Mouse (Mus musculus) midbrain, embryonic 14.5 days (tissue): Measurements from ENCODE around the gene Slc38a7. TPM values are rescaled to one million over a fixed set of nuclear protein-coding genes. Genes with fewer than 3 reads are reported as not detected.

Source experiments
- ATAC-seq: fragments of 200-750 bp; cut with Nextera tagmentation; 2 replicates; pipeline ENCODE4 v1.8.0; 2017; ENCODE audit warnings: moderate number of reproducible peaks, moderate library complexity; ENCODE audit not compliant: low FRiP score, low TSS enrichment
- DNase-seq: peaks from one replicate; pipeline ENCODE4 v3.0.0-alpha.2; 2015
- H3K27ac ChIP-seq: fragments of 300-500 bp; sonication (generic); replicated peaks from 2 replicates; pipeline ENCODE4 v1.5.1; 2014; ENCODE audit warnings: mild to moderate bottlenecking, low read depth, low read length, moderate library complexity
- H3K27me3 ChIP-seq: fragments of 300-500 bp; sonication (generic); 2 replicates; pipeline ENCODE4 v1.6.1; 2014; ENCODE audit warnings: low read length, control low read depth, mixed read lengths; ENCODE audit not compliant: control insufficient read depth, insufficient read depth
- H3K36me3 ChIP-seq: fragments of 300-500 bp; sonication (generic); 2 replicates; pipeline ENCODE4 v1.6.1; 2014; ENCODE audit warnings: low read length, control low read depth; ENCODE audit not compliant: control insufficient read depth, insufficient read depth
- H3K4me1 ChIP-seq: fragments of 300-500 bp; sonication (generic); 2 replicates; pipeline ENCODE4 v1.6.1; 2014; ENCODE audit warnings: mild to moderate bottlenecking, antibody characterized with exemption, low read length, control low read depth; ENCODE audit not compliant: control insufficient read depth, insufficient read depth
- H3K4me2 ChIP-seq: fragments of 300-500 bp; sonication (generic); 2 replicates; pipeline ENCODE4 v1.6.1; 2014; ENCODE audit warnings: mild to moderate bottlenecking, low read length, moderate library complexity
- H3K4me3 ChIP-seq: fragments of 300-500 bp; sonication (generic); replicated peaks from 2 replicates; pipeline ENCODE4 v1.5.1; 2014; ENCODE audit warnings: low read depth, low read length
- H3K9ac ChIP-seq: fragments of 300-500 bp; sonication (generic); replicated peaks from 2 replicates; pipeline ENCODE4 v1.6.1; 2014; ENCODE audit warnings: mild to moderate bottlenecking, low read length, moderate library complexity
- H3K9me3 ChIP-seq: fragments of 300-500 bp; sonication (generic); 2 replicates; pipeline ENCODE4 v1.6.1; 2016; ENCODE audit warnings: low read length, control low read depth, mixed read lengths; ENCODE audit not compliant: control insufficient read depth
- WGBS: fragments of 180-500 bp; shearing (Covaris S2); extraction: QIAGEN DNeasy Blood & Tissue Kit; methylation state at CpG from one replicate; pipeline ENCODE4 v1.1.7; 2014; 5-methylcytosine and 5-hydroxymethylcytosine counted together
- polyA plus RNA-seq: library from polyadenylated mRNA; unstranded; fragments of >200 nt; fragmentation: Nextera tagmentation; extraction: Ambion mirVana; gene quantifications from 2 replicates; pipeline ENCODE4 v1.2.1, GENCODE M21; 2014

The Slc38a7 gene
- polyA plus RNA-seq, 1 experiment from 2014 or later, result 27.0 TPM

DNA sequence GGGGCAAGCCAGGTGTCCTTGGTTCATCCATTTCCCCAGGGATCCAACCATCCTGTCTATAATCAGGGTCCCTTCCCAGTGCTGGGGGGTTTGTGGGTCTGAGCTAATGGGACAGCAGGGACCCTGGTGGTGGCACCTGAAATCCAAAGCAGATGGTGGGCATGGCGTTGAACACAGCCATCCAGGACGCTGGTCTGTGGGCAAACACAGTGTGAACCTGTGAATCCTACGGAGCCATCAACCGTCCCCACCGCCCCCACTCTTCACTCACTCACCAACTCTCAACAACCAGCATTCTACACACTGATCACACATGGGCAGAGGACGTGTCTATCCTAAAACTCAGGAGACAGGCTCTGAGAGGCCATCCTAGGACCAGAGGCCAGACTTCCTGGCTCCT lies 9.4 kb downstream of the Slc38a7 start:
- DNase-seq (no peak), ATAC-seq (no peak)
- 96% methylated on average over 6 of the region's 6 CpGs for WGBS
- Histone ChIP-seq H3K4me3 (no peak overlapping the region), H3K27ac (no peak overlapping the region), H3K4me2 (no peak overlapping the region), H3K27me3 (no peaks in the 10 kb centered on the region), H3K4me1 (no peaks in the 10 kb centered on the region), H3K9me3 (no peaks in the 10 kb centered on the region), H3K9ac (no peak overlapping the region), H3K36me3 (peaks cover 73% of the 10 kb centered on the region)

GRCm38 (mm10) chr8:95841436-95841835 lies 11.9 kb downstream of the Slc38a7 start:
- H3K4me1 ChIP-seq, result no peaks in the 10 kb centered on the region
- ATAC-seq (no peak), DNase-seq (no peak)
- no peak overlapping the region for H3K9ac ChIP-seq
- H3K4me3 ChIP-seq, result no peak overlapping the region
- H3K27ac ChIP-seq, result no peak overlapping the region
- 89% methylated on average over 15 of the region's 15 CpGs for WGBS
- peaks cover 76% of the 10 kb centered on the region for H3K36me3 ChIP-seq
- no peaks in the 10 kb centered on the region for H3K27me3 ChIP-seq
- H3K4me2 ChIP-seq, result no peak overlapping the region
- no peaks in the 10 kb centered on the region for H3K9me3 ChIP-seq

GRCm38 (mm10) chr8:95839289-95839688 lies 14.1 kb downstream of the Slc38a7 start:
- Histone ChIP-seq H3K27me3 (no peaks in the 10 kb centered on the region), H3K4me3 (no peak overlapping the region), H3K27ac (no peak overlapping the region), H3K4me2 (no peak overlapping the region), H3K36me3 (peaks cover 58% of the 10 kb centered on the region), H3K9ac (no peak overlapping the region), H3K9me3 (no peaks in the 10 kb centered on the region), H3K4me1 (no peaks in the 10 kb centered on the region)
- ATAC-seq, result no peak
- no peak for DNase-seq
- WGBS, result 97% methylated on average over 4 of the region's 4 CpGs

DNA sequence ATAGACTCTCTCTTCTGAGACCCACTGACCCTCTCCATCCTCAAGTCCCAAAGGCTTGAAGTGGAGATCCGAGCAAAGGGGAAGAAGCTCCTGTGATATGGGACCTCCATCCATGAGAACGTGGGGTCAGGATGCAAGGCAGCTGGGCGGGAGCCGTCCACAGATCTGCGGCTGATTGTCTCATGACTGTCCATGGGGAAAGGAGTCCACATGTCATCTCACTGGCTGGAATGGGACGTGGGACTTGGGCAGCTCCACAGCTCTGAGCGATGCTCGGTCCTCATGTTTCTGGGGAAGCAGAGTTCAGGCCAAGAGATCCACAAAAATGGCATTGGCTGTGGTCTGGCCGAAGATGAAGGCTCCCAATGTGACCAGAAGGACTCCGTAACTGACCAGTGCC lies 16.1 kb downstream of the Slc38a7 start:
- 95% methylated on average over 10 of the region's 10 CpGs for WGBS
- H3K9me3 ChIP-seq, result no peaks in the 10 kb centered on the region
- H3K4me3 ChIP-seq, result no peak overlapping the region
- H3K27me3 ChIP-seq, result no peaks in the 10 kb centered on the region
- H3K27ac ChIP-seq, result no peak overlapping the region
- H3K9ac ChIP-seq, result no peak overlapping the region
- H3K4me1 ChIP-seq, result peaks cover 10% of the 10 kb centered on the region; the same call in 1 of the 2 replicates
- ATAC-seq (no peak), DNase-seq (no peak)
- no peak overlapping the region for H3K4me2 ChIP-seq
- H3K36me3 ChIP-seq, result peaks cover 39% of the 10 kb centered on the region

- no peak overlapping the region for H3K9ac ChIP-seq
- no peak overlapping the region for H3K4me2 ChIP-seq
- 79% methylated on average over 4 of the region's 4 CpGs for WGBS
- H3K36me3 ChIP-seq, result peaks cover 26% of the 10 kb centered on the region
- H3K4me3 ChIP-seq, result no peak overlapping the region
- DNase-seq (no peak), ATAC-seq (no peak)
- H3K27ac ChIP-seq, result no peak overlapping the region
- H3K27me3 ChIP-seq, result no peaks in the 10 kb centered on the region
- no peaks in the 10 kb centered on the region for H3K9me3 ChIP-seq
- peaks cover 10% of the 10 kb centered on the region; the same call in 1 of the 2 replicates for H3K4me1 ChIP-seq
Observed at GRCm38 (mm10) chr8:95835891-95836290, 17.4 kb downstream of the Slc38a7 start.

- Histone ChIP-seq H3K9me3 (no peaks in the 10 kb centered on the region), H3K9ac (peak overlapping the region; percentile 49; the same call in 1 of the 2 replicates), H3K27me3 (no peaks in the 10 kb centered on the region), H3K4me3 (peak overlapping the region; percentile 27), H3K27ac (no peak overlapping the region), H3K36me3 (peaks cover 12% of the 10 kb centered on the region; the same call in 1 of the 2 replicates), H3K4me1 (peaks cover 10% of the 10 kb centered on the region; the same call in 1 of the 2 replicates), H3K4me2 (peak overlapping the region; percentile 51)
- DNase-seq (peak; percentile 22), ATAC-seq (peak; percentile 67)
- WGBS, result under 1% methylated on average over 16 of the region's 16 CpGs
Observed at GRCm38 (mm10) chr8:95833435-95833984, 19.8 kb downstream of the Slc38a7 start.

DNA sequence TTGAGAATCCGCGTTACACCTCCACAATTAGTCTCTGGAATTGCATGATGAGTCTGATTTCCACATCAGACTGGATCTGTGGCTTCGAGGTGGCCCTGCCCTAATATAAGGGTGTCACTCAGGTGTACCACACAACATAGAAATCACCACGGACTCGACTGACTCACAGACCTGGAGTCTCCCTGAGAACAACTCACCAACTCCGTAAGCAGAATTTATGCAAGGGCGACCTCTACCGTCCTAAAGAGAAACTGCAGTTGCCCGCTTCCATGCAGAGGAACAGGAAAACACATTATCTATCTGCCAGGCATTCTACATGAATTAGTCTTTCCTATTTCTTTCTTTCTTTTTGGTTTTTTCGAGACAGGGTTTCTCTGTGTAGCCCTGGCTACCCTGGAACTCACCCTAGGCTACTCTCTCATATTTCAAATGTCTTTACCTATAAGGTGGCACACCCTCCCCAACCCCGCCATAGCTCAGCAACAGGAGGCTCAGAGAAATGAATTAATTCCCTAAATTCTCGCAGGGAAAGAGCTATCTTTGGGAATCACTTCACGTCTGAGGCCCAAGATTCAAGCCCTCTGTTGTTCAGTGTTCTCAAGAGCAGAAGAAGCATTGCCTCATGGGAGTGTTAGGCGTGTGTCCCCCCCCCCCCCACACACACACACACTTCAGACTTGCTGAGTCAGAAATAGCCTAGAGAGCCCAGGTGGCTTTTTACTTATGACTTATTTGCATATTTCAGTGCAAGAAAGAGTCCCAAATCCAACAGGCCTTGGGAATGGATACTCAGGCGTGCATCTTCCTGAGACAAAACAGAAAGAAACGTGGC lies 20.5 kb downstream of the Slc38a7 start:
- Histone ChIP-seq H3K9ac (peak overlapping the region; percentile 49; the same call in 1 of the 2 replicates), H3K4me1 (peaks cover 10% of the 10 kb centered on the region; the same call in 1 of the 2 replicates), H3K4me3 (peak overlapping the region; percentile 27), H3K27ac (no peak overlapping the region), H3K9me3 (no peaks in the 10 kb centered on the region), H3K27me3 (no peaks in the 10 kb centered on the region), H3K4me2 (peak overlapping the region; percentile 51), H3K36me3 (peaks cover 12% of the 10 kb centered on the region; the same call in 1 of the 2 replicates)
- ATAC-seq (peak; percentile 66; the same call in 1 of the 2 replicates), DNase-seq (peak; percentile 93)
- WGBS, result 16% methylated on average over 16 of the region's 16 CpGs

DNA sequence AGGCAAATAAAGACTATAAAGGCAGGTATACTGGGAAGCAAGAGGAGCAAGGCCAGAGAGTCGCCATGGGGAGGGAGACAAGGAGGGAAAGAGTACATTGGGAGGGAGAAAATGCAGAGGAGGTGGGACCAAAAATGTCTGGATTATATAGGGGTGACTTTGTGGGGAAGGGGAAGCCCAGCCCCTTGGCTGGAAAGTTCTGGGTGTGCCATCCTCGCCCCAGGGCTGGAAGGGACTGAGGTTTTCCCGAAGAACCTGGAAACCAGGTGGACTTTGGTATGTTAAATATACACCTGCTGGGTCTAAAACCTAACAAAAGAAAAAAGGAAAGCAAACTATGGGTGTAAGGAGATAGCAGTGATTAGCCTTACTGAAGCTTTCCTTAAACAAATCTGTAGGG lies 23.2 kb downstream of the Slc38a7 start:
- ATAC-seq (no peak), DNase-seq (no peak)
- no peak overlapping the region for H3K9ac ChIP-seq
- no peak overlapping the region for H3K4me3 ChIP-seq
- peaks cover 10% of the 10 kb centered on the region; the same call in 1 of the 2 replicates for H3K4me1 ChIP-seq
- H3K27ac ChIP-seq, result no peak overlapping the region
- no peaks in the 10 kb centered on the region for H3K36me3 ChIP-seq
- H3K9me3 ChIP-seq, result no peaks in the 10 kb centered on the region
- no peak overlapping the region for H3K4me2 ChIP-seq
- no peaks in the 10 kb centered on the region for H3K27me3 ChIP-seq
- 83% methylated on average over 3 of the region's 3 CpGs for WGBS
